Mouse (Mus musculus): Measurements from ENCODE around the gene Lmo3. TPM values are rescaled to one million over a fixed set of nuclear protein-coding genes. Genes with fewer than 3 reads are reported as not detected.
A peak's percentile ranks its signal among the peaks of the same experiment; 100 is the strongest.

Gene Lmo3
- polyA plus RNA-seq, 1 experiment from 2014 or later: 0.78 TPM

DNA sequence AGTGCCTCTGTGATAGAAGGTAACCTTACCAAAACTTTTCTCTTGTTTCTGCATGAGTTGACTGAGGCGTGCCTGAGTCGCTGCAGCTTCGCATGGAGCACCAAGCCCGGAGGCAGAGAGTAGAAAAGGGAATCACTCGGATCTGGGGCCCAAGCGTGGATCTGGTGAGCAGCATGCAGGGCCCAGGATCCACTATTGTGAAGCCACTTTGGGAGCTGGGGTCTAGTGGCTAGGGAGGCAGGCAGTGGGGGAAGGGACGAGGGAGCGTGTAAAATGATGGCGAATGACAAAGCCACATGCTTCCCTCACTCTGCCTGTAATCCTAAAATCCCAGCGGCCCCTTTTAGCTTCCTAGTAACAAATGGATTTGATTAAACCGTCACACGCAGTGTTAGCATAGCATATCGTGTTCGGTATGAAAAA, 160.6 kb downstream of the Lmo3 start:
- 0 out of 2 replicates have a peak, but pooled peaks have one; percentile 13 for ATAC-seq (replicated peaks; ENCODE audit: low FRiP score)
- Histone ChIP-seq H3K4me3 (replicated peaks) (peak overlapping the region; percentile 4), H3K4me1 (peaks cover 29% of the 10 kb centered on the region), H3K27ac (0 out of 2 replicates have a peak overlapping the region, but pooled peaks have one; percentile 19), H3K9ac (no peak overlapping the region), H3K27me3 (peaks cover 51% of the 10 kb centered on the region), H3K9me3 (replicated peaks) (no peaks in the 10 kb centered on the region), H3K4me2 (peak overlapping the region; percentile 70), H3K36me3 (no peaks in the 10 kb centered on the region)
- WGBS: 3% methylated on average over 14 of the region's 14 CpGs

GRCm38 (mm10) chr6:138420536-138420891, 161.3 kb downstream of the Lmo3 start:
- 9% methylated on average over 3 of the region's 3 CpGs for WGBS
- Histone ChIP-seq H3K9me3 (replicated peaks) (no peaks in the 10 kb centered on the region), H3K27me3 (peaks cover 45% of the 10 kb centered on the region), H3K9ac (no peak overlapping the region), H3K4me2 (peak overlapping the region; percentile 70), H3K4me3 (replicated peaks) (0 out of 2 replicates have a peak overlapping the region, but pooled peaks have one; percentile 10), H3K4me1 (peaks cover 29% of the 10 kb centered on the region), H3K27ac (no peak overlapping the region), H3K36me3 (no peaks in the 10 kb centered on the region)
- ATAC-seq (replicated peaks; ENCODE audit: low FRiP score): no peak

DNA sequence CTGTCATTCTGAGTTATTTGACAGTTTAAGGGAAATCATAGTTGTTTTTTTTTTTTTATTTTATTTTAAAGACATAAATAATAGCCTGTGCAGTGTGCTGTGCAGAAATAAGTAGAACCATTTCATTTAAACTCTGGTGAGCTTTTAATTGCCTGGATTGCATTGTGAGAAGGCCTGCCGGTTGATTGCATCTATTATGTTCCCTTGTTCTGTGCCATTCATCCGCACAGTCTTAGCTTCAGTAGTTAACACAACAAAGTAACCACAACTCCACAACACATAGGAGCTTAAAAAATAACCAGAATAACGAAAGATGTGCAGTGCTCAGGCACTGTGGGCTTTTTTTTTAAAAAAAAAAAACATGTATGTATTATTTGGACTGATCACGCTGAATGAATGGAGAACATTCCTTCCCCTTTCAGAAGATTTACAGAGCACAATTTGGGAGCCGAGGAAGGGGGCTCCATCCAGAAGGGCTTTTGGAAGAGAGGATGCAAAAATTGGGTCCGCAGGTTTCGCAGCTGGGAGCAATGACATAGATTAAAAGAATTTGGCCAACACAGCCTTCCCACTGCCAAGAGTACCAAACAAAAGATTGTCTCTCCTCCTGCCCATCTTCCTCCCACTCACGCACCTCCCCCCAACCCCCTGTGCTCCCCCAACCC, 161.8 kb downstream of the Lmo3 start:
- WGBS: 31% methylated on average over 8 of the region's 8 CpGs
- Histone ChIP-seq H3K27me3 (peaks cover 43% of the 10 kb centered on the region), H3K27ac (no peak overlapping the region), H3K9me3 (replicated peaks) (no peaks in the 10 kb centered on the region), H3K9ac (no peak overlapping the region), H3K4me2 (peak overlapping the region; percentile 70), H3K4me3 (replicated peaks) (0 out of 2 replicates have a peak overlapping the region, but pooled peaks have one; percentile 10), H3K4me1 (peaks cover 29% of the 10 kb centered on the region), H3K36me3 (no peaks in the 10 kb centered on the region)
- ATAC-seq (replicated peaks; ENCODE audit: low FRiP score): no peak

DNA sequence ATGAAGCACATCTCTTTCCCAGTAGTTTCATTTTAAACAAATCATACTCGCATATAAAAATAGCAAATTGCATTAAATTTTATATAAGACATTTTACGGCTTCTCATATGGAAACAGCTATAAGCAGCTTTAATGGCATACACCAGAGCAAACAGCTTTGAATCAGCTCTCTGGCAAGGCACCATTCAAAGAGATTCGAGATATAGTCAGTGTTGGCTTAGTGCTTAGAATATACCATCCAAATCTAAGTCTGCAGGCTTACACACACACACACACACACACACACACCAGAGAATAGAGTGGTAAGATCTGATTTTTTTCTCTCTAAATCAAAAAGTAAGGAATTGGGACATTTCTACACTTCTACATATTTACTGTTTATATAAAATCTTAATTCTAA, 169.7 kb downstream of the Lmo3 start:
- Histone ChIP-seq H3K9me3 (replicated peaks) (no peaks in the 10 kb centered on the region), H3K27me3 (no peaks in the 10 kb centered on the region), H3K4me1 (no peaks in the 10 kb centered on the region), H3K4me3 (replicated peaks) (no peak overlapping the region), H3K27ac (no peak overlapping the region), H3K9ac (no peak overlapping the region), H3K36me3 (no peaks in the 10 kb centered on the region), H3K4me2 (no peak overlapping the region)
- ATAC-seq (replicated peaks; ENCODE audit: low FRiP score): no peak
- WGBS: 87% methylated on average over 3 of the region's 3 CpGs

DNA sequence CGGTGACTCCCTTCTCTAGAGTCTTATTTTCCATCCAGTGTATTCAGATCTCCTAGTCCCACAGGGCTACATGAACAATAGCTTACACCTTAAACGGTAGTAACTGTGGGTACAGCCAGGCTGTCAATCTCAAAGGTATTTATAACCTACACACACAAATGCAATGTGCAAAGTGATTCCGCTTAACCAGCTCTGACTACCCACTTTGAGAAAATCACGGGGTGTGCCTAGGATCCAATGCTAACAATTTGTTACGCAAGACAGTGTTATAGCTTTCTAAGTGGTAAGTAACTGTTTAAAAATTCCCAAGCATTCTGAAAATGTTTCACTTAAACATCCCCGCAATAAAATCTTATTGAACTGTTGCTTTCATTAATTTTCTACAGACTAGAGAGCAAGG, 179.7 kb downstream of the Lmo3 start:
- no peak overlapping the region for H3K4me2 ChIP-seq
- no peak for ATAC-seq (replicated peaks; ENCODE audit: low FRiP score)
- no peak overlapping the region for H3K27ac ChIP-seq
- no peak overlapping the region for H3K4me3 ChIP-seq (replicated peaks)
- WGBS: 77% methylated on average over 6 of the region's 6 CpGs
- no peaks in the 10 kb centered on the region for H3K27me3 ChIP-seq
- no peaks in the 10 kb centered on the region for H3K4me1 ChIP-seq
- H3K9me3 ChIP-seq (replicated peaks): no peaks in the 10 kb centered on the region
- no peaks in the 10 kb centered on the region for H3K36me3 ChIP-seq
- no peak overlapping the region for H3K9ac ChIP-seq

DNA sequence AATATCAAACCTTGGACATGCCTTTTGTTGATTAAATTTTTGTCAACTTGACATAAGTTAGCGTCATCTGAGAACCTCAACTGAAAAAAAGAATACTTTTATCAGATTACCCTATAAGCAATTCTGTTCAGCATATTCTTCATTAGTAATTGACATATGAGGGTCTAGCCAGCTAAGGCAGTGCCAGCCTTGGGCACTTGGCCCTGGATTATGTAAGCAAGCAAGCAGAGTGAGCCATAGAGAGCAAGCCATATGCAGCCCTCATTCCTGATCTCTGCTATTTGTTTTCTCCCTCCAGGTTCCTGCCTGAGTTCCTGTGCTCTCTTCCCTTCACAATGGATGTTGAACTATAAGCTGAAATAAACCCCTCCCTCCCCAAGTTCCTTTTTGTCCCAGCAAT, 182.9 kb downstream of the Lmo3 start:
- H3K27me3 ChIP-seq: no peaks in the 10 kb centered on the region
- H3K36me3 ChIP-seq: no peaks in the 10 kb centered on the region
- no peak overlapping the region for H3K9ac ChIP-seq
- no peak overlapping the region for H3K27ac ChIP-seq
- no peak for ATAC-seq (replicated peaks; ENCODE audit: low FRiP score)
- no peaks in the 10 kb centered on the region for H3K9me3 ChIP-seq (replicated peaks)
- H3K4me3 ChIP-seq (replicated peaks): no peak overlapping the region
- WGBS: 80% methylated on average over 1 of the region's 1 CpGs
- no peak overlapping the region for H3K4me2 ChIP-seq
- no peaks in the 10 kb centered on the region for H3K4me1 ChIP-seq

DNA sequence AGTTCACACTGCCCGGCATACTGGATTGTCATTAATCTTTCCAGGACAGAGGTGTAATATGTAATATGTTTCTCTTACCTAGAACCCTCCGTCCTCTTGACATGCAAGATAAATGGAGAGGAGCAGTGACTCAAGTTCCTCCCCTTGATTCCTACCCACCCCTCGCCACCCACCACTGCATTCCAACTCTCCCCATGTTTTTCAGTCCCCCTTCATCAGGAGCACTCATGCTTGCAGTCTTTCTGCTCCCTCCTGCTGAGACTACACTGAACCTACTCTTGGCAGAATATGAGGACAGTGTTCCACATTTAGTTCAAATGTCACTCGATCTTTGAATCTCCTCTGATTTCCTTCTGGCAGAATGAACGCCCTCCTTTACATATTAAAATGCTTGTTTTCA, 190.7 kb downstream of the Lmo3 start:
- Histone ChIP-seq H3K4me2 (no peak overlapping the region), H3K27me3 (peaks cover 5% of the 10 kb centered on the region; the same call in 1 of the 2 replicates), H3K9me3 (replicated peaks) (no peaks in the 10 kb centered on the region; the same call in 1 of the 2 replicates), H3K27ac (no peak overlapping the region), H3K4me1 (no peaks in the 10 kb centered on the region), H3K4me3 (replicated peaks) (no peak overlapping the region), H3K9ac (no peak overlapping the region), H3K36me3 (no peaks in the 10 kb centered on the region)
- ATAC-seq (replicated peaks; ENCODE audit: low FRiP score): peak; percentile 81
- 50% methylated on average over 5 of the region's 5 CpGs for WGBS

DNA sequence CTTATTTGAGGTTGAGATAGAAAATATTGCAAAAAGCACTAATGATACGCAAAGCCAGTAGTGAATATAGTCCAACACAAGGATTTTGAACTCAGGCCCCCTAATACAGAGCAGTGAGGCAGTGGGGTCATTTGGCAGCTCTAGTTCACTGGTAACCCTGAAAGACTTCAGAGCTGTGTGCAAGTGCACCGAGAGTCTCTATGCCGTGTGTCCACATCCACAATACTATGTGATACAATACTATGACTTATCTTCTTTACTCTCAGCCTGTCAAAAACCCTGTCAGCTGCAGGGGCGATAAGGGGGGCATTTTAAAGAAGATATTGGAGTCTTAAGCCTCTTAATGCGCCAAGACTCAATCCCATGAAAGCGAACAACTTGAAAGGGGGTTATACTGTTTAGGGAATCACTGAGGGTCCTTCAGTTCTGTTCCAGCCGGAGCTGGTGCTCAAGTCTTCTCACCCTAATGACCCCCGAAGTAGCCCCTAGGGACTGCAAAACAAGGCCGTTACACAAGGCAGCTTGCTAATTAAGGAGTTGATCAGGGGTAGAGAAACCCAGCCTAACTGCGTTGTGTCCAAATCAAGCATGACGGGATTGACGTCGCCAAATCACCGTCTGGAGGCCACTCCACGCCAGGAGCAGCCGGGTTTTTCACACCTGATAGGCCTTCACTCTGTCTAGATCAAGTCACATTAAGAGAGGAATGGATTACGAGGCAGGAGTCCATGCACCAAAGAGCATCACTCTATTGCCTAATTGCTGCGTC, 193.4 kb downstream of the Lmo3 start:
- peaks cover 5% of the 10 kb centered on the region; the same call in 1 of the 2 replicates for H3K27me3 ChIP-seq
- WGBS: 57% methylated on average over 18 of the region's 18 CpGs

DNA sequence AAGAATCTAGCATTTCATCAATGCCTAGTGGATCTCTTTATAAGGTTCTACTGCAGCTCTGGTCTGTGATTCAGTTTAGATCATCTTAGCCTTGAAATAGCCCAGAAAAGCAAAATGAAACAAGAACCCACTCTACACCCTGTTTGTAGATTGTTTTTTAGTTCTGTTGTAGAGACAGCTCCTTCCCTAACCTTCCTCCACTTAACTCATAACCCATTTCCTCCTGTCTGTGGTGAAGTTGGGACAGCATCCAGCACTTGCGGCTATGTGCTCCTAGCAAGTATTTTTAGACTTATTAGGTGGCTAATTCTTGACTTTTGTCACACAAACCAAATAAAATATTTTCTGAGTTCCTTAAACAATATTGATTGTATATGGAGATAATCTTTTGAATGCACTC, 198.6 kb downstream of the Lmo3 start:
- no peak overlapping the region for H3K9ac ChIP-seq
- no peak overlapping the region for H3K4me2 ChIP-seq
- H3K4me1 ChIP-seq: peaks cover 4% of the 10 kb centered on the region
- H3K9me3 ChIP-seq (replicated peaks): no peaks in the 10 kb centered on the region
- no peaks in the 10 kb centered on the region for H3K36me3 ChIP-seq
- ATAC-seq (replicated peaks; ENCODE audit: low FRiP score): no peak
- no peak overlapping the region for H3K27ac ChIP-seq
- no peak overlapping the region for H3K4me3 ChIP-seq (replicated peaks)
- H3K27me3 ChIP-seq: peaks cover 13% of the 10 kb centered on the region; the same call in 1 of the 2 replicates
- 71% methylated on average over 1 of the region's 1 CpGs for WGBS

More for the DNA sequence above, 193.4 kb downstream of the Lmo3 start:
- Histone ChIP-seq H3K9me3 (replicated peaks) (no peaks in the 10 kb centered on the region; the same call in 1 of the 2 replicates), H3K27ac (no peak overlapping the region), H3K4me1 (no peaks in the 10 kb centered on the region), H3K4me2 (no peak overlapping the region), H3K4me3 (replicated peaks) (no peak overlapping the region), H3K36me3 (no peaks in the 10 kb centered on the region), H3K9ac (no peak overlapping the region)
- 0 out of 2 replicates have a peak, but pooled peaks have one; percentile 36 for ATAC-seq (replicated peaks; ENCODE audit: low FRiP score)

DNA sequence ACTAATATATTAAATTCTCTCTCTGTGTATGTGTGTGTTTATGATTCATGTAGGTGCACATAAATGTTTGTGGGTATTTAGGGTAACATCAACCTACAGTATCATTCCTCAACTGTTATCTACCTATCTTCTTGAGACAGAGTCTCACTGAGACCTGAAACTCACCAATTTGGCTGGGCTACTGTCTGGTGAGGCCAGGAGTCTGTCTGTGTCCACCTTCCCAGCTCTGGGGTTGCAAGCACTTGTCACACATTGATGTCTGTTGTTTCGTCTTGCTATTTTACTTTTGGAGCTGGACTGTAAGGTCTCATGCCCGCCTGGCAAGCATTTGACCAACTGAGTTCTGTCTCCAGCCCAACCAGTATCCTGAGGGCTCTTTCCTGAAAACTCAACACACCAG, 210.6 kb downstream of the Lmo3 start:
- H3K27me3 ChIP-seq: no peaks in the 10 kb centered on the region
- H3K9ac ChIP-seq: no peak overlapping the region
- no peak for ATAC-seq (replicated peaks; ENCODE audit: low FRiP score)
- no peak overlapping the region for H3K4me3 ChIP-seq (replicated peaks)
- no peak overlapping the region for H3K4me2 ChIP-seq
- H3K4me1 ChIP-seq: no peaks in the 10 kb centered on the region
- WGBS: 91% methylated on average over 2 of the region's 2 CpGs
- no peaks in the 10 kb centered on the region for H3K36me3 ChIP-seq
- no peaks in the 10 kb centered on the region for H3K9me3 ChIP-seq (replicated peaks)
- H3K27ac ChIP-seq: no peak overlapping the region

DNA sequence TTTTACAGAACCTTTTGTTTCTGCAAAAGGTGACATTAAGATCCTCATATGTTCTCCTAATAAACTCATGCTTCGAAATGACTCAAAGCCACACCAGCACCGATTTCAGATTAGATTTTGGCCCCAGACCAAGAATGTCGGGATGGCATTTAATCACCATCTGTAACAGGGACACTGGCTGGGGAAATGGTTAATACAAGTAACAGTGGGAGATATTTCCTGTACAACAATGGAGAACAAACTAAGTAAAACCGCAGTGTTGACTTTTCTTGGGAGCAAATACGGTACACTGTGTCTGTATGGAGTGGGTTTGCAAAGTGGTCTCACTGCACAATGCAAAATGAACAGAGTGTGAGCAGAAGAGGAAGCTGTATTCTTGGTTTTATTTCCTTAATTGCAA, 217.7 kb downstream of the Lmo3 start:
- Histone ChIP-seq H3K9me3 (replicated peaks) (no peaks in the 10 kb centered on the region), H3K9ac (no peak overlapping the region), H3K27me3 (no peaks in the 10 kb centered on the region), H3K36me3 (no peaks in the 10 kb centered on the region), H3K4me3 (replicated peaks) (no peak overlapping the region), H3K27ac (no peak overlapping the region), H3K4me1 (no peaks in the 10 kb centered on the region), H3K4me2 (no peak overlapping the region)
- WGBS: 62% methylated on average over 5 of the region's 5 CpGs
- ATAC-seq (replicated peaks; ENCODE audit: low FRiP score): no peak

DNA sequence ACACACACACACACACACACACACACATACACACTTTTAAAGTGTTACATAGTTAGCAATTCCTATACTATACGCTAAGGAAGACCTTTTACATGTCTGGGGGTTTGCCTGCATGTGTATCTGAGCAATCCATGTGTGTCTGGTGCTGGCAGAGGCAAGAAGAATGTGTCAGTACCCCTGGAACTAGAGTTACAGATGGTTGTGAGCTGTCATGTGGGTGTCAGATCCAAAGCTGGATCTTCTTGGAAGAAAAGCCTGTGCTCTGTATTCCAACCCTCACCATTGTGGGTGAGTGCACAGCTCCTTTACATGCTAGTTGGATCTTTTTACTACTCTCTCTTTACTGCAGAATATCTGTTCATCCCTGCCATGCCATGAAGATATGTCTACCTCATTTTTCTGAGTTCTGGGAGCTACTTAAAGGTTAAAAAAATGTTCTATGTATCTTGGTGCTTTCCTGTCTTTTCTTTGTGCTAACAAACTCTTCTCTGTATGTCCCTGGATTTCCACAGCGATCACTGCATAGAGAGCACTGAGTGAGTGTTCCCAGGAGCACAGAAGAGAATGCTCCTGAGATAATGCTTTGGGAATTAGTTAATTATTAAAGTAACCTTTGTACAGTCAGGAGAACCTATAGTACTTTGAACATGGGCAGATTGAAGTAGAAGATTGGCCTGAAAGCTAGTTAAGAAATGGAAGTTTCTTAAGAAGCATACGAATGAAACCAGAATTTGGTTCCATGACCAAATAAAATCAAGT, 231.0 kb downstream of the Lmo3 start:
- Histone ChIP-seq H3K27me3 (no peaks in the 10 kb centered on the region), H3K36me3 (no peaks in the 10 kb centered on the region), H3K4me3 (replicated peaks) (no peak overlapping the region), H3K4me1 (no peaks in the 10 kb centered on the region), H3K9ac (no peak overlapping the region), H3K9me3 (replicated peaks) (no peaks in the 10 kb centered on the region), H3K27ac (peak overlapping the region; percentile 37; the same call in 1 of the 2 replicates), H3K4me2 (no peak overlapping the region)
- WGBS: 74% methylated on average over 3 of the region's 3 CpGs
- ATAC-seq (replicated peaks; ENCODE audit: low FRiP score): peak; percentile 82
